9 mouse cellular contexts compared by ENCODE assay signal in genomic region chr1:132520764-132521163, GRCm38 (mm10). TPM values are rescaled to one million over a fixed set of nuclear protein-coding genes. Genes with fewer than 3 reads are reported as not detected.
A peak's percentile ranks its signal among the peaks of the same experiment; 100 is the strongest.
DNase-seq lines count a peak whose midpoint lies in the region; ATAC-seq and TF ChIP-seq lines count a peak whose summit lies in the region.
"Had no signal": no experiment of that assay in that cellular context is flagged by ENCODE, and none has a peak within 500 bp of the region (broad histone marks: within the 10 kb centered on the region; RNA-seq: fewer than 3 reads in every experiment).

No protein-coding gene starts in this region.

- WGBS in heart, embryonic 15.5 days, result 29% methylated on average over 3 of the region's 6 CpGs

- H3K4me3 ChIP-seq in MEL (ENCODE audit: control insufficient read depth in 1 of 2, insufficient read depth in 1 of 2, low read depth in 2 of 2, low read length in 2 of 2), result no peak overlapping the region
- no peak overlapping the region for H3K4me3 ChIP-seq in heart, embryonic 15.5 days
- H3K4me3 ChIP-seq: limb, embryonic 15.5 days had no signal

- no peaks in the 10 kb centered on the region for H3K79me2 ChIP-seq in MEL (ENCODE audit: control insufficient read depth, insufficient read depth, low read length, poor library complexity)

- no peaks in the 10 kb centered on the region for H3K4me1 ChIP-seq in MEL (ENCODE audit: control insufficient read depth in 1 of 2, insufficient read depth in 2 of 2, low read length in 2 of 2)
- H3K4me1 ChIP-seq in heart, embryonic 15.5 days (replicated peaks), result no peaks in the 10 kb centered on the region; the same call in 1 of the 2 replicates
- H3K4me1 ChIP-seq: limb, embryonic 15.5 days had no signal

- no peak for DNase-seq in frontal cortex, postnatal 14 days (ENCODE audit: low spot score in 2 of 2)
- peak; percentile 66 for DNase-seq in MEL (ENCODE audit: low read depth, low spot score)
- peak; percentile 65 for DNase-seq in embryo, embryonic 10 days (ENCODE audit: low spot score)
- DNase-seq in layer of hippocampus, postnatal 14 days (ENCODE audit: low spot score in 2 of 2), result peak; percentile 54 to 64
- peak; percentile 57 for DNase-seq in mesoderm, embryonic 11.5 days (ENCODE audit: low read depth, low spot score)
- DNase-seq in thymus, adult 18-20 months, result peak; percentile 24 to 29

- TF ChIP-seq CTCF in MEL (IDR thresholded peaks at IDR 0.05 in 2 of 3, conservative IDR thresholded peaks at IDR 0.05 in 1 of 3; ENCODE audit: control insufficient read depth in 1 of 3, insufficient read depth in 1 of 3, low read depth in 2 of 3, low read length in 3 of 3, poor library complexity in 1 of 3, severe bottlenecking in 1 of 3), result peak in 2 of 3 experiments; percentile 72; a peak in 4 of 6 replicates

- no peak overlapping the region for H3K4me2 ChIP-seq in heart, embryonic 15.5 days
- H3K4me2 ChIP-seq: limb, embryonic 15.5 days had no signal

- no peaks in the 10 kb centered on the region for H3K36me3 ChIP-seq in MEL (ENCODE audit: control insufficient read depth in 1 of 2, insufficient read depth in 2 of 2, low read length in 2 of 2)
- H3K36me3 ChIP-seq in heart, embryonic 15.5 days, result no peaks in the 10 kb centered on the region
- H3K36me3 ChIP-seq: limb, embryonic 15.5 days had no signal

- TF ChIP-seq RAD21 in MEL (IDR thresholded peaks at IDR 0.05; ENCODE audit: low read depth, low read length), result no peak; the same call in 1 of the 2 replicates

- no peak for TF ChIP-seq POLR2A in MEL (IDR thresholded peaks at IDR 0.05; ENCODE audit: control insufficient read depth in 1 of 2, insufficient read depth in 1 of 2, low read depth in 1 of 2, low read length in 2 of 2, poor library complexity in 1 of 2)

- H3K27me3 ChIP-seq in MEL (ENCODE audit: control insufficient read depth in 1 of 2, insufficient read depth in 2 of 2, low read length in 2 of 2), result 0 out of 4 replicates have a peak, but pooled peaks cover 0 to 1% of the 10 kb centered on the region in 2 experiments
- H3K27me3 ChIP-seq in heart, embryonic 15.5 days, result peaks cover 27% of the 10 kb centered on the region
- H3K27me3 ChIP-seq: limb, embryonic 15.5 days had no signal

- H3K9ac ChIP-seq in MEL (ENCODE audit: control insufficient read depth, low read depth, low read length, poor library complexity, severe bottlenecking), result no peak overlapping the region
- H3K9ac ChIP-seq in heart, embryonic 15.5 days, result no peak overlapping the region
- H3K9ac ChIP-seq: limb, embryonic 15.5 days had no signal

- ATAC-seq in frontal cortex, adult (ENCODE audit: low TSS enrichment), result peak; percentile 58; the same call in 1 of the 2 replicates
- ATAC-seq in heart, embryonic 15.5 days (replicated peaks; ENCODE audit: insufficient number of reproducible peaks, insufficient read depth, low FRiP score, low read depth), result peak; percentile 56; the same call in 1 of the 2 replicates

- TF ChIP-seq EP300 in MEL (IDR thresholded peaks at IDR 0.05; ENCODE audit: low read depth in 1 of 2, low read length in 2 of 2), result no peak

- no peaks in the 10 kb centered on the region for H3K9me3 ChIP-seq in MEL (replicated peaks; ENCODE audit: insufficient read depth, low read length)
- no peaks in the 10 kb centered on the region for H3K9me3 ChIP-seq in heart, embryonic 15.5 days (replicated peaks)
- H3K9me3 ChIP-seq: limb, embryonic 15.5 days had no signal

- H3K27ac ChIP-seq in MEL (ENCODE audit: control insufficient read depth, low read depth, low read length), result no peak overlapping the region
- no peak overlapping the region for H3K27ac ChIP-seq in heart, embryonic 15.5 days
- H3K27ac ChIP-seq: limb, embryonic 15.5 days had no signal

TF ChIP-seq in MEL, 35 proteins besides CTCF, POLR2A, EP300 and RAD21:
- no peak for TF ChIP-seq TAL1 (IDR thresholded peaks at IDR 0.05; ENCODE audit: low read length)
- peak; percentile 47 for TF ChIP-seq SMC3 (IDR thresholded peaks at IDR 0.05; ENCODE audit: low read depth, low read length)
- TF ChIP-seq MAZ (IDR thresholded peaks at IDR 0.05; ENCODE audit: low read depth, low read length), result peak; percentile 86; the same call in 1 of the 2 replicates

RNA-seq across cellular contexts. Expression of gene Tmem81, which starts 14.7 kb away (rescaled TPM):
- total RNA-seq in MEL (2012; rRNA removed), result 2.6 and 2.9 TPM in 2 replicates
- 1 to 10 TPM in 1 of 2 experiments, not detected in 1; 5.4 TPM for polyA plus RNA-seq in MEL (2012; ENCODE audit: insufficient read depth in 1 of 2, insufficient read length in 2 of 2, low read depth in 1 of 2, low replicate concordance in 2 of 2, missing spikeins in 1 of 2)
- 0.66 and 1.1 TPM in 2 replicates for polyA plus RNA-seq in heart, embryonic 15.5 days (2015; fragmentation: Nextera tagmentation; extraction: Ambion mirVana)
- total RNA-seq in layer of hippocampus, postnatal 14 days (2021), result 1 to 10 TPM; 2.7 to 4.0 TPM

RNA-seq across cellular contexts. Expression of gene Cntn2, which starts 22.3 kb away (rescaled TPM):
- not detected in 2 replicates for total RNA-seq in MEL (2012; rRNA removed)
- polyA plus RNA-seq in MEL (2012; ENCODE audit: insufficient read depth in 1 of 2, insufficient read length in 2 of 2, low read depth in 1 of 2, low replicate concordance in 2 of 2, missing spikeins in 1 of 2), result not detected
- polyA plus RNA-seq in heart, embryonic 15.5 days (2015; fragmentation: Nextera tagmentation; extraction: Ambion mirVana), result 0.19 and 0.38 TPM in 2 replicates
- 10 to 100 TPM; 52.7 to 54.9 TPM for total RNA-seq in layer of hippocampus, postnatal 14 days (2021)

RNA-seq across cellular contexts. Expression of gene Rbbp5, which starts 43.6 kb away (rescaled TPM):
- total RNA-seq in MEL (2012; rRNA removed), result 33.2 and 33.3 TPM in 2 replicates
- 10 to 100 TPM in 1 of 2 experiments, not detected in 1; 43.5 TPM for polyA plus RNA-seq in MEL (2012; ENCODE audit: insufficient read depth in 1 of 2, insufficient read length in 2 of 2, low read depth in 1 of 2, low replicate concordance in 2 of 2, missing spikeins in 1 of 2)
- polyA plus RNA-seq in heart, embryonic 15.5 days (2015; fragmentation: Nextera tagmentation; extraction: Ambion mirVana), result 25.9 and 28.3 TPM in 2 replicates
- total RNA-seq in layer of hippocampus, postnatal 14 days (2021), result 10 to 100 TPM; 39.2 to 45.2 TPM

Comparison
In these comparisons a context has a peak if more than half of its experiments do, and no peak if none do; other contexts are left out.
1. DNase-seq: peak in MEL (single experiment), embryo, embryonic 10 days (single experiment), layer of hippocampus, postnatal 14 days (2 of 2), mesoderm, embryonic 11.5 days (single experiment) and thymus, adult 18-20 months (2 of 2); none in frontal cortex, postnatal 14 days (0 of 2).
2. RNA of gene Cntn2, which starts 22.3 kb away (total RNA-seq): 52.7 to 54.9 TPM in layer of hippocampus, postnatal 14 days; not detected in MEL; every median in the first group is over 10 times any median in the second.